Mouse (Mus musculus) left cerebral cortex, adult 2 months (tissue): ENCODE data around the gene Olfr1326-ps1. TPM values are rescaled to one million over a fixed set of nuclear protein-coding genes. Genes with fewer than 3 reads are reported as not detected.

Source experiments
- DNase-seq, 2 experiments: peaks; one replicate each; pipeline ENCODE4 v3.0.0; 2021 to 2022; ENCODE audit warnings: low spot score in 2 of 2, mixed read lengths in 1 of 2; ENCODE audit errors: extremely low spot score in 1 of 2
- H3K27ac ChIP-seq: fragments of 200-600 bp; 2 replicates; pipeline ENCODE4 v1.8.1; 2022
- H3K4me3 ChIP-seq: fragments of 200-600 bp; 2 replicates; pipeline ENCODE4 v1.8.1; 2022
- CTCF ChIP-seq: fragments of 200-600 bp; IDR thresholded peaks from 2 replicates; pipeline ENCODE4 v1.8.1; 2022; ENCODE audit warnings: antibody characterized with exemption, mild to moderate bottlenecking, moderate library complexity
- intact Hi-C: fragments of 180-260 bp; cut with DNase I; formaldehyde crosslinking; loops from one replicate; pipeline ENCODE4 v1.15.1; 2025
- long read RNA-seq, 2 experiments: library from polyadenylated mRNA; stranded (forward); transcript quantifications; one replicate each; pipeline ENCODE4 v2.0.0; 2021; ENCODE audit warnings: borderline mapping rate in 2 of 2
- total RNA-seq, 2 experiments: library from RNA; stranded (reverse); gene quantifications; 2 replicates each; pipeline ENCODE4 v1.2.3; 2021

The Olfr1326-ps1 gene
- not detected for total RNA-seq
- long read RNA-seq, experiment 1 = 0 reads
- long read RNA-seq, experiment 2 = 0 reads

- TF ChIP-seq CTCF = no peak
- intact Hi-C loops = no loop called here
- Histone ChIP-seq H3K4me3 (no peak within 1 kb of the TSS), H3K27ac (no peak within 1 kb of the TSS)
- no peak for DNase-seq
These were observed at the start of gene Olfr1326-ps1 for GRCm38 (mm10) chrX:74574788-74575187. TSS of gene Olfr1326-ps1 (minus strand) at chrX:74574888.

- intact Hi-C loops = no loop called here
- TF ChIP-seq CTCF = no peak
- no peak within 1 kb of the TSS for H3K4me3 ChIP-seq
- DNase-seq = no peak
- H3K27ac ChIP-seq = no peak within 1 kb of the TSS
These were observed 17.7 kb upstream of the Olfr1326-ps1 start, which contains the start of gene Olfr1325 for GRCm38 (mm10) chrX:74592379-74592778. TSS of gene Olfr1325 (plus strand) at chrX:74592679.

Other genes starting within 250 kb of the Olfr1326-ps1 start
- gene Plxna3, start 245.8 kb downstream of the Olfr1326-ps1 start, total RNA-seq = 10 to 100 TPM; 27.1 to 30.2 TPM
- gene Lage3, start 221.3 kb downstream of the Olfr1326-ps1 start, total RNA-seq = 10 to 100 TPM; 22.3 to 23.5 TPM
- 10 to 100 TPM; 65.7 to 71.5 TPM for gene Ubl4a, start 201.7 kb downstream of the Olfr1326-ps1 start, total RNA-seq
- gene Slc10a3, start 201.5 kb downstream of the Olfr1326-ps1 start, total RNA-seq = 1 to 10 TPM; 3.1 to 3.9 TPM
- 10 to 100 TPM; 15.7 to 20.9 TPM for gene Fam3a, start 181.6 kb downstream of the Olfr1326-ps1 start, total RNA-seq
- gene Ikbkg, start 181.6 kb downstream of the Olfr1326-ps1 start, total RNA-seq = 10 to 100 TPM; 44.8 to 47.6 TPM
- 10 to 100 TPM; 28.2 to 28.4 TPM for gene G6pdx, start 145.7 kb downstream of the Olfr1326-ps1 start, total RNA-seq
- gene Gm6880, start 93.5 kb downstream of the Olfr1326-ps1 start, total RNA-seq = not detected
- not detected for gene Olfr1325, start 17.8 kb upstream of the Olfr1326-ps1 start, total RNA-seq
- gene Gm5640, start 70.7 kb upstream of the Olfr1326-ps1 start, total RNA-seq = under 1 TPM; 0.27 to 0.30 TPM
- not detected for gene Gm6890, start 166.0 kb upstream of the Olfr1326-ps1 start, total RNA-seq